Mouse (Mus musculus): ENCODE results near the gene Tmem100.

GRCm38 (mm10) chr11:90059241-90059640 is 29.1 kb downstream of the Tmem100 start:
- TF ChIP-seq CTCF (IDR thresholded peaks at IDR 0.05; ENCODE audit: extremely low read depth, insufficient read length, insufficient replicate concordance, low read depth, low read length) = no peak
- TF ChIP-seq POLR2A (IDR thresholded peaks at IDR 0.05; ENCODE audit: low read depth, low read length) = no peak
